Comparison of ENCODE assay signal across 17 mouse cellular contexts in the genomic region with DNA sequence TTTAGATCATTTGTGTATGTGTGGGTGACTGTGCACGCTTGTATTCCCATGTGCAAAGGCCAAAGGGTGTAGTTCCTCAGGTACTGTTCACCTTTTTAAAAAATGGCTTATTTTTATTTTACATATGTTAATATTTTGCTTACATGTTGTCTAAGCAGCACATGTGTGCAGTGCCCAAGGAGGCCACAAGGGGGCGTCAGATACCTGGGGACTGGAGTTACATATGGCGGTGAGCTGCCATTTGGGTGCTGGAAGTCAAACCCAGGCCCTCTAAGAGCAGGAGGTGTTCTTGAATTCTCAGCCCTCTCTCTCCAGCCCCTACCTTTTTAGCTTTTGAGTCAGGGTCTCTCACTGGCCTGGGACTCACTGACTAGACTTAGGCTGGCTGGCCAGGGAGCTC. TPM values are rescaled to one million over a fixed set of nuclear protein-coding genes. Genes with fewer than 3 reads are reported as not detected.
DNase-seq lines count a peak whose midpoint lies in the region; ATAC-seq and TF ChIP-seq lines count a peak whose summit lies in the region.
"Had no signal": no experiment of that assay in that cellular context is flagged by ENCODE, and none has a peak within 500 bp of the region (broad histone marks: within the 10 kb centered on the region; RNA-seq: fewer than 3 reads in every experiment).

No protein-coding gene starts in this region.

- ATAC-seq in erythroblast, adult 5-6 weeks (replicated peaks; ENCODE audit: low FRiP score, poor library complexity, severe bottlenecking), result 0 out of 2 replicates have a peak, but pooled peaks have one; percentile 21

- no peak overlapping the region for H3K4me3 ChIP-seq in kidney, adult 2 months (ENCODE audit: insufficient read depth, low read depth, low read length)
- H3K4me3 ChIP-seq: embryonic facial prominence, embryonic 13.5 days; neural tube, embryonic 15.5 days had no signal

- no peak overlapping the region for H3K27ac ChIP-seq in kidney, adult 2 months (ENCODE audit: insufficient read depth, low read depth, low read length)
- H3K27ac ChIP-seq: embryonic facial prominence, embryonic 13.5 days; neural tube, embryonic 15.5 days had no signal

- TF ChIP-seq CTCF in kidney, adult 2 months (conservative IDR thresholded peaks at IDR 0.05; ENCODE audit: insufficient read depth, insufficient read length, low read depth, low read length), result 0 out of 2 replicates have a peak, but pooled peaks have one; percentile 11

- 67% methylated on average over 3 of the region's 3 CpGs for WGBS in kidney, adult 2 months

- H3K36me3 ChIP-seq in kidney, adult 2 months (ENCODE audit: control insufficient read depth, insufficient read depth, low read length), result no peaks in the 10 kb centered on the region
- H3K36me3 ChIP-seq: embryonic facial prominence, embryonic 13.5 days; neural tube, embryonic 15.5 days had no signal

- TF ChIP-seq POLR2A in kidney, adult 2 months (IDR thresholded peaks at IDR 0.05; ENCODE audit: low read depth, low read length), result no peak

- no peak for DNase-seq in kidney, adult 2 months
- DNase-seq in kidney, postnatal 14 days, result no peak
- DNase-seq in 416B (ENCODE audit: low read depth) (peak; percentile 9), ES-CJ7 (ENCODE audit: low read depth, low spot score) (peak; percentile 49)
- no peak for DNase-seq in natural killer cell, adult 2 months (ENCODE audit: low spot score in 2 of 2)
- no peak for DNase-seq in embryo, embryonic 10 days (ENCODE audit: low spot score)
- no peak for DNase-seq in adrenal gland, adult 8-10 months
- DNase-seq: cerebellum, adult 9-10 months; heart, postnatal 14 days; lung, adult 18-20 months; right cerebral cortex, adult 18-20 months; thymus, adult 18-20 months had no signal

- no peaks in the 10 kb centered on the region for H3K27me3 ChIP-seq in kidney, adult 2 months (replicated peaks; ENCODE audit: control insufficient read depth, insufficient read depth, low read length)

- no peaks in the 10 kb centered on the region for H3K4me1 ChIP-seq in kidney, adult 2 months (ENCODE audit: control insufficient read depth, insufficient read depth, low read length)

RNA-seq across cellular contexts. Expression of a gene that starts 58.6 kb away (rescaled TPM):
- polyA plus RNA-seq in kidney, adult 2 months (2012; rRNA removed), result 2.9 and 3.7 TPM in 2 replicates
- total RNA-seq in erythroblast, adult 5-6 weeks (2015; ENCODE audit: low replicate concordance), result not detected in 2 replicates
- not detected in 2 replicates for total RNA-seq in erythroblast, adult 5-6 weeks (2017; ENCODE audit: low replicate concordance)
- total RNA-seq in adrenal gland, adult 8-10 months (2022), result under 1 TPM in 1 of 4 experiments, not detected in 3; 0.17 TPM
- total RNA-seq: CH12.LX; megakaryocyte, adult 5-6 weeks had no signal

Comparison
In these comparisons a context has a peak if more than half of its experiments do, and no peak if none do; other contexts are left out.
1. DNase-seq: peak in 416B (single experiment) and ES-CJ7 (single experiment); none in kidney, adult 2 months (single experiment), kidney, postnatal 14 days (single experiment), natural killer cell, adult 2 months (0 of 2), embryo, embryonic 10 days (single experiment) and adrenal gland, adult 8-10 months (single experiment).